Mouse (Mus musculus) left cerebral cortex, postnatal 10 days (tissue): ENCODE measurements around the gene Itsn1. TPM values are rescaled to one million over a fixed set of nuclear protein-coding genes. Genes with fewer than 3 reads are reported as not detected.

ENCODE experiments used
- DNase-seq, 2 experiments: peaks; one replicate each; pipeline ENCODE4 v3.0.0; 2021 to 2022; ENCODE audit warnings: low spot score in 2 of 2, mixed read lengths in 1 of 2; ENCODE audit errors: extremely low spot score in 1 of 2
- intact Hi-C: fragments of 180-260 bp; cut with DNase I; formaldehyde crosslinking; loops from one replicate; pipeline ENCODE4 v1.15.1; 2025
- total RNA-seq, 2 experiments: library from RNA; stranded (reverse); gene quantifications; 2 replicates each; pipeline ENCODE4 v1.2.3; 2021

Itsn1 gene
- total RNA-seq, 2 experiments from 2014 or later = 132 to 137 TPM

DNA sequence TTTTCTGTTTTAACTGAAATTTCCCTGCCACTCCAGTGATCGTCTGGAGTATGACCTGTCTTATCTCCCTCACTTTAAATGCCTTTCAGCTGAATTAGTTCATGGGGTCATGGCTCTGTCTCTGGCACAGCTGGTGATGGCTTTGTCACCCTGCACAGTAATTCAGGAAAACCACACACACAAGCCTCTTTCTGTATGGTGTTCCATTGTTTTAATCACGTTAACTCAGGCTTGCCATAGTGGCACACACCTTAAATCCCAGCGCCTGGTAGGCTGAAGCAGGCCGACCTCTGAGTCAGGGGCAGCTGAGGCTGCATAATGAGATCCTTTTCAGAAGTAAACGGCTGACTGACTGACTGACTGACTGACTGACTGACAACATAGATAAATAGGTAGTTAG lies 99.5 kb downstream of the Itsn1 start:
- intact Hi-C loops = no loop called here
- DNase-seq = no peak

DNA sequence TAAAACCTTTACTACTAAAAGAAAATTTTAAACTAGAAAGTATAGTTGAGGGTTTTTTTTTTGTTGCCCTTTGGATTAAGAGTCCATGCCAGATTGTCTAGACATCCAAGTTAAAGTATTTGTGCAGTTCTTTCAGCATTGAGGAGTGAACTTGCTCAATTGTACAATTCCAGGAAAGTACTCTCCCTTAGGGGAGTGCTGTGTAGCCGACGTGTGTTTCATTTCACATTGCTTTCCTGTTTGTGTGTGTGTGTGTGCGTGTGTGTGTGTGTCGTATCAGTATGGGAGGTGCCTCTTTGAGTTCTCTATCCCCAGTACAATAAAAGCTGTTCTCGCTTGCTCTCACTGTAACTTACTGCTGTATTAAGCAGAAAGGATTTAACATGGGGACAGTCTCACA lies 100.0 kb downstream of the Itsn1 start:
- no peak for DNase-seq
- intact Hi-C loops = no loop called here

GRCm38 (mm10) chr16:91830260-91830659 lies 101.2 kb downstream of the Itsn1 start:
- DNase-seq = no peak
- intact Hi-C loops = no loop called here

GRCm38 (mm10) chr16:91833121-91833520 lies 104.0 kb downstream of the Itsn1 start:
- no peak for DNase-seq
- intact Hi-C loops = no loop called here

DNA sequence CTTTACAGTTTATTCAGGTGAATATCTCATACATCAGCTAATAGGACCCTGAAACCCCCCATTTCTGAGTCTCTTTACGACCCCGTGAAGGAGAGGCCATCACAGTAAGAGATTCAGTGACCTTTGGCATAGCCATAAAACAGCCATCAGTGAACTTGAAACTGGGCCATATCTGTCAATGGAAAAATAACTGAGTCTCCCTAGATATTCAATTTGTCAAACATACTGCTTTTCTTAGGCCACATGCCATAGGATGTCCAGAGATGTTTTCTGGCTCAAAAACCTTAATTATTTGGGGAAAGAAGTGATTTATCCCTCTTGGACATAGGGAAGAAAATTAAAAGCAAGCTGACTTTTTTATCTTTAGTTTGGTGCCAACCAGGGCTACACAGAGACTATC lies 104.5 kb downstream of the Itsn1 start:
- intact Hi-C loops = no loop called here
- DNase-seq = no peak

DNA sequence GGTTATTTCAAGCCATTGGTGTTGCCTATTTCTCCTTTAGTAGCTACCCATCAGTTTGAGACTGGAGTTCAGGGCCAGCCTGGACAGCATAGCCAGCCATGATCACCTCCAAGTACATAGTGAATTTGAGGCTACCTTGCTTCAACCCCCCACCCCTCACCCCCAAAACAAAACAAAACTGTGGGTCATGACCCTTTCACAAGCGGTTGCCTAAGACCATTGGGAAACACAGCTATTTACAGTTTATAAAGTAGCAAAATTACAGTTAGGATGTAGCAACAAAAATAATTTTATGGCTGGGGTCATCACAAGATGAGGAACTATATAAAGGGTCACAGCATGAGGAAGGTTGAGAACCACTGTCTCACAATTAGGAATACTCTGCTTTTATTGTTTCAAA lies 104.9 kb downstream of the Itsn1 start:
- no peak for DNase-seq
- intact Hi-C loops = no loop called here

DNA sequence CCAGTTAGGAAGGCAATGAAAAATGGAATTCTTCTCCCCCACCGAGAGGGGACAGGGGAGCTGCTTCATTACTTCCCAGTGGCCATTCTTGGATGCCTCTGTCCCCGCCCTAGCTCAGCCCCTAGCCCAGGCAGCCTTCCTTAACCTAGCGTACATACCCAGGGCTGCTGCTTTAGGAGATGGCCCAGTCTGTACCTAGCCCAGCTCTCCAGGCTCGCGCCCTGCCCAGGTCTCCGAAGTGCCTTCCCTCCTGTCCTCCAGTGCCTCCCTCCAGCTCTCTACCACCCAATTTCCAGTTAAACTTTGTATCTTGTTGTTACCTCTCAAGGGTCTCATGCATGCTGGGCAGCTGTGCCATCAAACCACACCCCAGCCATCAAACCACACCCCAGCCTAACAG lies 106.7 kb downstream of the Itsn1 start:
- intact Hi-C loops = no loop called here
- no peak for DNase-seq

DNA sequence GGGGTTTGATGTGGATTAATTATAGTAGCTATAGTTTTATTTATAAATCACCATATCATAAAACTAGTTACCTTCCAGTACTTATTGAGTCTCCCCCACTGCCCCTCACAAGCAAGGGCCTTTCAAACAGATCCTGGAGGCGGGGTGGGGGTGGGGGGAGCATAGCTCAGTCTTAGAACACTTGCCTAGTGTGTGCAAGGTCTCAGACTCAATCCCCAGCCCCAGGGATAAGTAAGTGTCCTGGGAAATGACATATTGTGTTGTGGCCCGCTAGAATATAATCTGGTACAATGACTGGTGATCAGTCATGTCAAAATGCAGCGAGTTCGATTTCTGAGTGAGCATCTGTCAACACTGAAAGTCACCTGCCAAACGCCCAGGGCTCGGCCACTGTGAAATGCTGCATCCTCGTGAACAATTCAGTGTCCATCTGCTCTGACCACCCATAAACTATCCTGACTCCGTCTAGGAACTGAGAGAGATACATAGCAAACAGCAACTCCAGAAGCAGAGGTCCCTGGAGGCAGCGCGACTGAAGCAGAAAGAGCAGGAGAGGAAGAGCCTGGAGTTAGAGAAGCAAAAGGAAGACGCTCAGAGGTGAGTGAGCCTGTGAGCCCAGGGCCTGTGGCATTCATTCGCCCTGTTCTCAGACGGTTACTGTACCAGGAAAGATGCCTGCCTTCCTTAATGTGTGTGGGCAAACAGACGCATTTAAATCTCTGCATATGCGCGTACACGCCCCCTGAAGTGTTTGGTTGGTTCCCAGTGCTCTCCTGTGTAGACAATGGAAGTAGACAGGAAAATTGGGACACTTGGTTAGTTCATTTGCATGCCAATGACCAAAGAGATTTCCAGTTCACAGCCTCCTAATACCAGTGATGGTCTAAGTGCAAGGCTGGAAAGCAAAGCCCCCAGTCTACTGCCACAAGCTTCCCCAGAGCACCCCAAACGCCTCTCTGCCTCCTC lies 107.8 kb downstream of the Itsn1 start:
- intact Hi-C loops = no loop called here
- peak in 1 of 2 experiments; percentile 36 for DNase-seq

- DNase-seq = no peak
Observed at GRCm38 (mm10) chr16:91837558-91838041, 108.5 kb downstream of the Itsn1 start.

DNA sequence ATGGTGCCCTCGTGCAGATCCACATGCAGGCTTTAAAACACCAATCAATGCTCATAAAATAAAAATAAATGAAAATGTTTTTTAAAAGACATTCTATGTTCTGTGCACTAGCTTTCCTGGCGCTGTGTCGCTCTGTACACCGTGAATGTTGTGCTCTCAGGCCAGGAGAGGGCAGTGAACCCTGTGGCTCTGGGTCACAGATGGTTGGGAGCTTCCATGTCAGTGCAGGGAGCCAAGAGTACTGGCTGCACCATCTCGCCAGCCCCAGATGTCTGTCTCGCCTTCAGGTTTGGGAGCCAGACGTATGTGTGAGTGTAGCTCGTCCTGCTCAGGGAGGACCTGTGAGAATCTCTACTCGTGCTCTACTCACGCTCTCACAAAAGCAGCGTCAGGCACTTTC lies 109.7 kb downstream of the Itsn1 start:
- intact Hi-C loops = no loop called here
- DNase-seq = no peak

More at GRCm38 (mm10) chr16:91837558-91838041, 108.5 kb downstream of the Itsn1 start:
- intact Hi-C loops = no loop called here

- DNase-seq = peak in 1 of 2 experiments; percentile 62
- intact Hi-C loops = no loop called here
Observed at GRCm38 (mm10) chr16:91839462-91839861, 110.4 kb downstream of the Itsn1 start.

- DNase-seq = peak in 1 of 2 experiments; percentile 46
- intact Hi-C loops = no loop called here
Observed at GRCm38 (mm10) chr16:91841026-91841630, 112.0 kb downstream of the Itsn1 start.

DNA sequence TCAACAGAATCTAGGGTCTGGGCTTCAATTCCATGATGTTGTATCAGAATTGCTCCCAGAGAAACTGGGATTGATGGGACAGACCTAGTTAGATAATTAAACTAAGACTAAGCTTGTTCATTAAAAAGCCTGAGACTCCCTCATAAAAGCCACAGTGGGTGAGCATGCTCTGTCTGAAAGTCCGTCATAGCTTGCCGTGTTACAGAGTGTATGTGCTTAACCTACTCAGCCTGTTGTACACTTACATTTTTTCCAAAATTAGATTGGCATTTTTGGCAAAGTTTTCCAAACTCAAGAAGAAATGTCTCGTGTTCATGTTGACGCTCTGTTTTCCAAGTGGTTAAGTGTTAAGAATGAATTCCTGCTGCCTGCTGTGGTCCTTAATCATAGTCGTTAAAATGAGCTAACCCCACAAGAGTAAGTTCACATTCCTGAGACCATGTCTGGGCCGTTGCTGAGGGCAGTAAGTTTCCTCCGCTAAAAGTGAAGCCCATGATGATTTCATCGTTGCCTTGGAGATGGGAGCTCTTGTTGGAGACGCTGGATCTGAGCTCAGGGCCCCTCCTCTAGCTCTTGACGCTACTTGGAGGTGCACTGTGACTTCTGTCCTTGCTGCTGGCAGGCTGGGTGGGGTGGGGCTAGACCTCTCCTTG lies 117.1 kb downstream of the Itsn1 start:
- intact Hi-C loops = no loop called here

GRCm38 (mm10) chr16:91847525-91848225 lies 118.6 kb downstream of the Itsn1 start:
- intact Hi-C loops = no loop called here
- no peak for DNase-seq

More for the DNA sequence above, 117.1 kb downstream of the Itsn1 start:
- DNase-seq = no peak

- intact Hi-C loops = no loop called here
- no peak for DNase-seq
Observed at GRCm38 (mm10) chr16:91848505-91848904, 119.4 kb downstream of the Itsn1 start.

DNA sequence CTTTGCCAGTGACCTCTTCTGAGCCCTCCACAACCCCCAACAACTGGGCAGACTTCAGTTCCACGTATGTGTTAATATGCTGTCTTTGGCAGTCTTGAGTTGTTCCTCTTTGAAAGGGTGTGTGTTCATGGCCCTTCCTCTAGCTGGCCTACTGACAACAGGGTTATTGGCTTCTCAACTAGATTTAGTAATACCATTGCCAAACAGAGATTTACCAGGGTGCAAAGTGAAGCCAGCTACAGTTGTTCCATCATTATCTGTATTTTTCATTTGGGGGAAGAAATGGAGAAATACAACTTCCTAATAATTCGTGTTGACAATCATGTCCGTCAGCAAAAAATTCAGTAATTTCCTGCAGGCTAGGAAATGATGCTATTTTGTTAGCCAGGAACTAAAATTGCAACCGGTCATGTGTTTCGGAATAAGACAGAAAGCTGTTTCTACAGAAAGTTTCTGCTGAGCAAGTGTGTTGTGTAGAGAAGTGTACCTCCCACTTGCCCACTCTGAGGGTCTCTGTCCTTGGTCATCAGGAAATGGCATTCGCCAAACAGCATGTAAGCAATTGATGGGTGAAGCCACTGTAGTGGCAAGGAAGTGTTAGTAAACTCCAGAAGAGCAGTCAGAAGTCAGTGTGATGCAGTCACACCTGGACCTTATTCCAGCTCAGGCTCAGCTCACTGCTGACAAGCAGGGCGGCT lies 120.0 kb downstream of the Itsn1 start:
- no peak for DNase-seq
- intact Hi-C loops = no loop called here

GRCm38 (mm10) chr16:91850175-91850574 lies 121.1 kb downstream of the Itsn1 start:
- DNase-seq = no peak
- intact Hi-C loops = no loop called here

DNA sequence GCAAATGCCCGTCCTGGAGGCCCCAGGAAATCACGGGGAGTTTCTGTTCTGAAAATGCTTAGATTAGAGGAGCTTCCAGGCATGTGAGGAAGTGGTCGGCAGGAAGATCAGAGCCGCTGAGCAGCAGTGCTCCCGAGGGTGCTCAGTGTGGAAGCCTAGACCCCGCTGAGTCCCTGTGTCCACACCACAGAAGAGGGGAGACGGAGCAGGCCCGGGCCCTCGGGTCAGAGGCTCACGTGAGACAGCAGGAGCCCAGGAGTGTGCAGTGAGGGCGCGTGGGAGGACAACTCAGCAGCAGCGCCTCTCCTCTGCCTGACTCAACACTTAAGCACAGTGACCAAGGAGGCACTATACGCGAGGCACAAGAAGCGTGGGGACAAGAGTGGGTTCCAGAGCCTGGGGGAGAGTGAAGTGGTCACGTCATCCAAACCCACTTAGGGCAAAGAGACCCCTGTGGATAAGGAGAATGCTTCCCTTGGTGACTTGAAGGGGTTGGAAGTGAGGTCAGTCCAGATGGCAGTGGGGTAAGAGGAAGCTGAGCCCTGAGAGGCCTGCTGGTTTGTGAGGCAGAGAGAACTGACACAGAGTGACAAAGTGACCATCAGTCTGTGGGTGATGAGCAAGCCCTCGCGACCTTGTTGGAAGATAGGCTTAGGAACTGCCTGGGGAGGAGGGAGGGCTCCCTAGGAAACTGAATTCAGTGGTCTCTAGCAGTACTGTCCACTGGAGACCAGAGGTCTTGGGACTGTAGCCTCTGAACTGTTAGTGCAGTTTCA lies 122.6 kb downstream of the Itsn1 start:
- intact Hi-C loops = no loop called here
- DNase-seq = no peak
